Mouse (Mus musculus): ENCODE measurements at regions not wholly inside any gene's neighbourhood (a gene's known extent, or its start where the extent isn't known, plus 50 kb on each side); places are given as distances from the start of the nearest gene placed in this dataset.
"Not testable (repeated sequence)": the region's sequence is repeated elsewhere in the genome, so short reads cannot be mapped to it uniquely, and the experiment has no call there.

- no peak for DNase-seq (ENCODE audit: low spot score in 2 of 2)
Measured at GRCm38 (mm10) chr3:21995566-21996391, 80.7 kb upstream of the Tbl1xr1 start.

DNA sequence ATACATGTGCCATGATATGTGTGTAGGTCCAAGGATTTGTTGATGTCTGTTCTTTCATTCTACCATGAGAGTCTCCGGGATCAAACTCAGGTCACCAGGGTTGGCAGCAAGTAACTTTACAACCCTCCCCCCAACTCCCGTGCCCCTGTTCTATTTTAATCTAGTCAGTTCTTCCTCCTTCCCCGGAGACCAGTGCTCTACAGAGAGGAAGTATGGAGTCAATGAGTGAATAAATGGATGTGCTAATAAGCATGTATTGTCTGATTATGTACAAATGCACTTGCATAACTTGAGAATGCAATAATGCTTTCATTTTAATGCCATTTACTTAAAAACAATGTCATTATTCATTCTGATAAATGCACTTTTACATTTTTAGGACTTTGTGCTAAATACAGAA is 79.1 kb upstream of the Tbl1xr1 start:
- DNase-seq (ENCODE audit: low spot score in 2 of 2) = no peak

GRCm38 (mm10) chr3:22005456-22005855 is 71.0 kb upstream of the Tbl1xr1 start:
- DNase-seq (ENCODE audit: low spot score in 2 of 2) = no peak

DNA sequence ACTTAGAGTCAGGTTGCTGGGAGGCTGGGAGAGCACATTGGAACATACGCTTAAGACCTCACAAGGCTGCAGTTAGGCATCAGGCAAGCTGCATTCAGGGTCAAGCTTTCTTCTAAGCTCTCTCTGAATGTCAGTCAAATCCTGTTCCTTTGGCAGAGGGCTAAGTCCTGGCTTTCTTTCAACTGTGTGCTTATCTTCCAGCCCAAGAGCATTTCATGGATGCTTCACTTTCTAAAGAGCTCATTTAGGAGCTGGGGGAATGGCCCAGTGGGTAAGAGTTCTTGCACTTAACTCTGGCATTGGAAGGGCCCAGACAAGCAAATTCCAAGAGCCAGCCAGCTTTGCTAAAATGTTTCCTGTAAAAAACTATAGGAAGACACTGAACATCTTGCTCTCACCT is 70.3 kb upstream of the Tbl1xr1 start:
- DNase-seq (ENCODE audit: low spot score in 2 of 2) = no peak

DNA sequence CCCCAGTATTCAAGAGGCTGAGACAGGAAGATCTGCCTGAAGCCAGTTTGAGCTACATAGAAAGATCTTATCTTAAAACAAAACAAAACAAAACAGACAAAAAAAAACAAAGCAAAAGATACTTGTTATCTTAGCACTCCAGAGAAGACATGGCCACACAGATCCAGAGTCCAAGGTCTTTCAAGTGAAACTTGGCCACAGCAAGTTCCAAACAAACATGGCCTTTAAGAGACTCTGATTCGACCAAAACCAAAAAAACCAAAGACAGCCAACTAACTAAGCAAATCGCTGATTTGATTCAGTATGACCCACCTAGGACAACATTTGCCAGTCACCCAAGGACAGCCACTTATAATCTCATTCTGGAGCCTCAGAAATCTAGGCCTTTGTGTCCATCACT is 69.8 kb upstream of the Tbl1xr1 start:
- no peak for DNase-seq (ENCODE audit: low spot score in 2 of 2)

DNA sequence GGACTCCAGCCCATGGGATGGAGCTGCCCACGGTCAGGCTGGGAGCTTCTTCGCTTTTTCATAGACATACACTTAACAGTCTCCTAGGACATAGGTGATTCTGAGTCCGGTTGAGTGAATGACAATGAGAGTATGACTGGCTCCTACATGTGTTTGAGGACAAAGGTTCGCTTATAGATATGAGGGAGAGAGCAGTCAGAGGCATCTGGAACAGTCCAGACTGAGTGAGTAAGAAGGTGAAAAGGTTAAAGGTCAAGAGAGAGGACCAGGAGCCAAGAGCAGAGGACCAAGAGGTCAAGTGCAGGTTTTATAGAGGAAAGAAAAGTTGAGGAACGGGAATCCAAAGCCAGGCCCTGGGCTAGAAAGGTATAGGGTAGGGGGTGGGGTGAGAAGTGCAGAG is 68.7 kb upstream of the Tbl1xr1 start:
- DNase-seq (ENCODE audit: low spot score in 2 of 2) = no peak

GRCm38 (mm10) chr3:22008432-22008831 is 68.0 kb upstream of the Tbl1xr1 start:
- DNase-seq (ENCODE audit: low spot score in 2 of 2) = no peak

- DNase-seq (ENCODE audit: low spot score in 2 of 2) = no peak
Measured at GRCm38 (mm10) chr3:22009898-22010699, 66.4 kb upstream of the Tbl1xr1 start.

GRCm38 (mm10) chr3:22010700-22010991 is 65.8 kb upstream of the Tbl1xr1 start:
- DNase-seq (ENCODE audit: low spot score in 2 of 2) = not testable (repeated sequence)

DNA sequence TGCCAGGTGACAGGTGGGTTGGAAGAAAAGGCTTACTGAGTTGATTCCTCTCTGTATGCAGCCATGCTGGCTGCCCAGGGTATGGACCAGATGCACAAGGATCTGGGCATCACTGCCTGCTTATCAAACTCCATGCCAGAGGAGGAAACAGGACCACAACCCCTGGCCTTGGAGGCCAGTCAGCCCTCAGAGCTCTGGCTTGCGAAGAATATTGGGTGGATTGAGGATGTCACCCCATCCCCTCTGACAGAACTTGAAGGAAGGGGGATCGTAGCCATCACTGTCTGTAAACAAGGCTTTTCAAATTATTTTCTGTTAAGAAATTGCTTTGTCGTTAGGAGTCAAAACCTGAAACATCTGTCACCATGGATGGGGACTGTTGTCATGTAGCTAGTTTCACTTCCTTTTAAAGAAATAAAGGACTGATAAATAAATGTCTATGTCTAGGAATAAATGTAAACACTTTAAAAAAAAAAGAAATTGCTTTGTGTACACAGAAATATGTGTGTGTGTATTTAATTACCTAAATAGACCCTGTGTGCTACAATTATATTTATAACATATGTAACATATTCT is 55.0 kb upstream of the Tbl1xr1 start:
- DNase-seq (ENCODE audit: low spot score in 2 of 2) = no peak

DNA sequence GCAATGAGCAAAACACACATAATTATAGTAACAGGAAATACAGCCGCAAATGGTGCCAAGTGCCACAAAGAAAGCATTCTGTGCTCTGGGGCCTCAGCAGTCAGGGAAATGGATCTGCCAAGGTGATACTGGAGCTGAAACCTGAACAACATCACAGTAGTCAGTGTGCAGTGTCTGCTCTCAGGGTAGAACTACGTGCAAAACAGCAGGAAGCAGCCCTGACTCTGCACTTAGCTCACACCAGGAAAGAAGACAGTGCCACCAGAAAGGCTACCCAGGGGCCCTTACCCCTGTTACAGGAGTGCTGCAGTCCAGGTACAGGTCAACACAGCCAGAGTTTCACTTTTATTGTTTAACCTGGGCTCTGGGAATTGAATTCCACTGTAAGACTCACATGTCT is 54.0 kb upstream of the Tbl1xr1 start:
- no peak for DNase-seq (ENCODE audit: low spot score in 2 of 2)

DNA sequence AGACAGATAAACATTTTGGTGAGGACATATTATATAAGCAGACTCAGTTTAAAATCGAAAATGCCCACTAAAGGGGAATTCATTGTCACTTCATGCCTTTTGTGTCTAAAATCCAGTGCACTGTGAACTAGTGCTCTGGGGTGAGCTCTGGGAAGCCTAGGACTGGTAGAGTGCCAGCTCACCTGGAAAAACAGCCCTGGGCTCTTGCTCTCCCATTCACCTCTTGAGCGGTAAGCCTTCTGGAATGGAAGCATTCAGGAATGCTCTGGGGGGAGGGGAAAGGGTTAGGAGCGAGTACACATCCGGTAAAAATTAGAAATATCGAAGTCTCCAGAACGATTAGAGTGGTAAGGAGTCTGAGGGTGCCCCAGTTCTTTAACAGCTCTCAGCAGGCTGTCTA is 53.4 kb upstream of the Tbl1xr1 start:
- no peak for DNase-seq (ENCODE audit: low spot score in 2 of 2)

DNA sequence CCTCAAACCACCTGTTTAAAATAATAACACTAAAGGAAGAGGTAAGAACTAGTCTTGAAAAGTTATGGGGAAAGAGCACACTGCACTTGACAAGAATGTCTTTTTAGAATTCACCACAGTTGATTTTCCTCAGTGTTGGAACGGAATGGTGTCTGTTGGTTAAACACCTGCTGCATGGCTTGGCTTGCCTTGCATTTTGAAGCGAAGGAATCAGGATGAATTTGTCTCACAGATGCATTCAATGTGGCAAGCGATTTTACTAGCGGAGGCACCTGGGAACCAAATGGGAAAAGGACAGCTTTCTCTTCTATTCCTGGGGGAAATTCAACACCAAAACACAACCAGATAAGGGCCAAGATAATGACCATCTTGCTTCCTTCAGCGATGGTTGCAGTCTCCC is 52.9 kb upstream of the Tbl1xr1 start:
- no peak for DNase-seq (ENCODE audit: low spot score in 2 of 2)

GRCm38 (mm10) chr3:22024200-22024599 is 52.3 kb upstream of the Tbl1xr1 start:
- DNase-seq (ENCODE audit: low spot score in 2 of 2) = no peak

GRCm38 (mm10) chr3:22025119-22025518 is 51.3 kb upstream of the Tbl1xr1 start:
- no peak for DNase-seq (ENCODE audit: low spot score in 2 of 2)

GRCm38 (mm10) chr3:22025615-22026014 is 50.8 kb upstream of the Tbl1xr1 start:
- no peak for DNase-seq (ENCODE audit: low spot score in 2 of 2)

Data from frontal cortex, postnatal 14 days (tissue).